Mouse (Mus musculus): Measurements from ENCODE around the gene Enho.

Gene Enho

GRCm38 (mm10) chr4:41662723-41663122 is 22.6 kb upstream of the Enho start:
- no peak for DNase-seq

- DNase-seq, result no peak
Observed at GRCm38 (mm10) chr4:41660851-41661430, 20.8 kb upstream of the Enho start.

GRCm38 (mm10) chr4:41659556-41659955 is 19.4 kb upstream of the Enho start:
- DNase-seq, result no peak

GRCm38 (mm10) chr4:41658566-41659384 is 18.7 kb upstream of the Enho start:
- peak; percentile 35 for DNase-seq

- DNase-seq, result no peak
Observed at GRCm38 (mm10) chr4:41655525-41655924, 15.4 kb upstream of the Enho start.

GRCm38 (mm10) chr4:41654217-41654616 is 14.1 kb upstream of the Enho start:
- peak; percentile 63 for DNase-seq

- DNase-seq, result no peak
Observed at GRCm38 (mm10) chr4:41653730-41654129, 13.6 kb upstream of the Enho start.

- peak; percentile 87 for DNase-seq
Observed at GRCm38 (mm10) chr4:41653296-41653695, 13.2 kb upstream of the Enho start.

- no peak for DNase-seq
Observed at GRCm38 (mm10) chr4:41648627-41649026, 8.5 kb upstream of the Enho start.

- no peak for DNase-seq
Observed at GRCm38 (mm10) chr4:41648157-41648556, 8.0 kb upstream of the Enho start.

- DNase-seq, result no peak
Observed at GRCm38 (mm10) chr4:41645488-41645887, 5.4 kb upstream of the Enho start.

GRCm38 (mm10) chr4:41641199-41641822 is 1.2 kb upstream of the Enho start:
- DNase-seq, result no peak

GRCm38 (mm10) chr4:41639214-41639841 is 796 bp downstream of the Enho start:
- DNase-seq, result no peak

GRCm38 (mm10) chr4:41638828-41639213 is 1.3 kb downstream of the Enho start:
- no peak for DNase-seq

- DNase-seq, result no peak
Observed at GRCm38 (mm10) chr4:41638186-41638731, 1.9 kb downstream of the Enho start.

GRCm38 (mm10) chr4:41636882-41637635 is 3.1 kb downstream of the Enho start:
- DNase-seq, result no peak

- no peak for DNase-seq
Observed at GRCm38 (mm10) chr4:41636366-41636765, 3.8 kb downstream of the Enho start.

- DNase-seq, result no peak
Observed at GRCm38 (mm10) chr4:41635906-41636305, 4.2 kb downstream of the Enho start.

- DNase-seq, result no peak
Observed at GRCm38 (mm10) chr4:41635224-41635623, 4.9 kb downstream of the Enho start.

GRCm38 (mm10) chr4:41634631-41635030 is 5.5 kb downstream of the Enho start:
- no peak for DNase-seq

GRCm38 (mm10) chr4:41633001-41633400 is 7.1 kb downstream of the Enho start:
- no peak for DNase-seq

GRCm38 (mm10) chr4:41631390-41631789 is 8.7 kb downstream of the Enho start:
- no peak for DNase-seq

GRCm38 (mm10) chr4:41630196-41630595 is 9.9 kb downstream of the Enho start:
- DNase-seq, result no peak

All from thymus, postnatal 4 days (tissue).